Mouse (Mus musculus) neural tube, embryonic 11.5 days (tissue): ENCODE results near the gene Dmkn. TPM values are rescaled to one million over a fixed set of nuclear protein-coding genes. Genes with fewer than 3 reads are reported as not detected.

Experiments used
- ATAC-seq: fragments of 200-750 bp; cut with Nextera tagmentation; 2 replicates; pipeline ENCODE4 v1.8.0; 2017; ENCODE audit warnings: moderate number of reproducible peaks, mild to moderate bottlenecking, moderate TSS enrichment, moderate library complexity; ENCODE audit not compliant: insufficient read depth, low FRiP score, low TSS enrichment
- DNase-seq: peaks from one replicate; pipeline ENCODE4 v3.0.0-alpha.2; 2015; ENCODE audit warnings: low spot score
- H3K27ac ChIP-seq: fragments of 300-500 bp; sonication (generic); 2 replicates; pipeline ENCODE4 v1.5.1; 2014; ENCODE audit warnings: low read depth, mild to moderate bottlenecking, low read length
- H3K27me3 ChIP-seq: fragments of 300-500 bp; sonication (generic); 2 replicates; pipeline ENCODE4 v1.6.1; 2014; ENCODE audit warnings: mild to moderate bottlenecking, low read length, mixed read lengths; ENCODE audit not compliant: control insufficient read depth, insufficient read depth
- H3K36me3 ChIP-seq: fragments of 300-500 bp; sonication (generic); 2 replicates; pipeline ENCODE4 v1.6.1; 2014; ENCODE audit warnings: mild to moderate bottlenecking, low read length, moderate library complexity, mixed read lengths; ENCODE audit not compliant: control insufficient read depth, insufficient read depth
- H3K4me1 ChIP-seq: fragments of 300-500 bp; sonication (generic); 2 replicates; pipeline ENCODE4 v1.6.1; 2014; ENCODE audit warnings: low read length, mixed read lengths; ENCODE audit not compliant: control insufficient read depth, insufficient read depth
- H3K4me2 ChIP-seq: fragments of 300-500 bp; sonication (generic); 2 replicates; pipeline ENCODE4 v1.6.1; 2014; ENCODE audit warnings: low read depth, mild to moderate bottlenecking, moderate library complexity
- H3K4me3 ChIP-seq: fragments of 300-500 bp; sonication (generic); 2 replicates; pipeline ENCODE4 v1.5.1; 2014; ENCODE audit warnings: low read depth, low read length
- H3K9ac ChIP-seq: fragments of 300-500 bp; sonication (generic); 2 replicates; pipeline ENCODE4 v1.6.1; 2014; ENCODE audit warnings: mild to moderate bottlenecking, low read length
- H3K9me3 ChIP-seq: fragments of 300-500 bp; sonication (generic); 2 replicates; pipeline ENCODE4 v1.6.1; 2016; ENCODE audit warnings: low read length; ENCODE audit not compliant: control insufficient read depth
- WGBS: fragments of 180-500 bp; shearing (Covaris S2); extraction: QIAGEN DNeasy Blood & Tissue Kit; methylation state at CpG from one replicate; pipeline ENCODE4 v1.1.7; 2014; 5-methylcytosine and 5-hydroxymethylcytosine counted together
- polyA plus RNA-seq: library from polyadenylated mRNA; unstranded; fragments of >200 nt; fragmentation: Nextera tagmentation; extraction: Ambion mirVana; gene quantifications from 2 replicates; pipeline ENCODE4 v1.2.1, GENCODE M21; 2014

Dmkn gene
- polyA plus RNA-seq, 1 experiment from 2014 or later: not detected

DNA sequence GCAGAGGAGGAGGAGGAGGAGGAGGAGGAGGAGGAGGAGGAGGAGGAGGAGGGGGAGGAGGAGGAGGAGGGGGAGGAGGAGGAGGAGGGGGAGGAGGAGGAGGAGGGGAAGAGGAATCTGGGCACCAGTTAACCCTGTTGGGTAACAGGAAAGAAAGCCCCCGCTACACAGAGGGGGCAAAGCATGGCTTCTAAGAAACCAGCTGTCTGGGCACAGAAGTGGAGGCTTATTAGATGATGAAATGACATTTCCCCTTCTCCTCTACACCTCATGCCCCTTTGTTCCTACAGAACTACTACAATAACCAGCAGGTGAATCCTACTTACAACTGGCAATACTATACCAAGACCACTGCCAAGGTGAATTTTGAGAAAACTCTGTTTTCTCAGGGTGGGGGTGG lies 14.4 kb downstream of the Dmkn start:
- DNase-seq: no peak
- ATAC-seq: no peak
- WGBS: 82% methylated on average over 1 of the region's 1 CpGs
- Histone ChIP-seq H3K9me3 (no peaks in the 10 kb centered on the region), H3K9ac (no peak overlapping the region), H3K4me1 (no peaks in the 10 kb centered on the region), H3K27ac (no peak overlapping the region), H3K4me3 (no peak overlapping the region), H3K4me2 (no peak overlapping the region), H3K27me3 (no peaks in the 10 kb centered on the region), H3K36me3 (no peaks in the 10 kb centered on the region)

DNA sequence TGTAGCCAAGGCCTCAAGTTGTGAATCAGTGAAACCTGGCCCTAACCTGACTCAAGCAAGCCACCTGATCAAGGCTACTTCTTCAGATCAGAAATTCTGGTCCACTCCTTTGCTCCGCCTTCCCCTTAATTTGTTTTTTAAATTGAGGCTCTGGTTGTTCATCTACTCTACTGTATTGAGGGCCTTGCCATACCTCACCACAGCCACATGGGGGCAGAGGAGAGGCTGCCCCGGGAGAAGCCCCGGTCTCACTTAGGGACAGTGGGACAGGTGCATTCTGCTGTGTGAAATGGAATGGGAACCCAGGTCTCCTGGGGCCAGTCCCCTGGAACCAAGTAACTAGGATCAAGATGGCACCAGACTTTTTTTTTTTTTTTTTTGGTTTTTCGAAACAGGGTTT lies 18.2 kb downstream of the Dmkn start:
- H3K9me3 ChIP-seq: no peaks in the 10 kb centered on the region
- 67% methylated on average over 4 of the region's 4 CpGs for WGBS
- no peaks in the 10 kb centered on the region for H3K36me3 ChIP-seq

DNA sequence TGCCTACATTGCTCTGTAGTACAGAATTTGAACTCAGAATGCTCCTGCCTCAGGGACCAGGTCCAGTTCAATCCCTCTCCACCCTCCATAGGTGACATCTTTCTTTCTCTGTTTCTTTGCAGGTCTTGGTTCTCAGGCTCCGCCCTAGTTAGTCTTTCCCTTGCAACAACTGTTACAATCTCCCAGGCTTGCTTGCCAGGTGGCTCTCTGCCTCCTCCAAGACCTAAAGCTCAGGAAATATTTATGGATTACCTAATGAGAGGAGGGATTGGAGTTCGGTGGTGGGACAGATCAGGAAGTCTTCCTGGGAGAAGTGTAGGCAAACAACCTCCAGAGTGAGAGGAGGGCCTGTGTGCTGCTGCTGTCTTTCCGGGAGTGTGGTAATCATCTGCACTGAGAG lies 19.1 kb downstream of the Dmkn start:
- H3K9me3 ChIP-seq: no peaks in the 10 kb centered on the region
- no peak overlapping the region for H3K4me2 ChIP-seq
- no peak overlapping the region for H3K27ac ChIP-seq
- H3K36me3 ChIP-seq: no peaks in the 10 kb centered on the region
- no peaks in the 10 kb centered on the region for H3K4me1 ChIP-seq
- H3K27me3 ChIP-seq: no peaks in the 10 kb centered on the region
- no peak overlapping the region for H3K9ac ChIP-seq
- ATAC-seq (no peak), DNase-seq (no peak)
- WGBS: 77% methylated on average over 3 of the region's 3 CpGs
- H3K4me3 ChIP-seq: no peak overlapping the region

More for the DNA sequence above, 18.2 kb downstream of the Dmkn start:
- DNase-seq (no peak), ATAC-seq (no peak)
- H3K27ac ChIP-seq: no peak overlapping the region
- H3K9ac ChIP-seq: no peak overlapping the region
- H3K4me2 ChIP-seq: no peak overlapping the region
- H3K4me3 ChIP-seq: no peak overlapping the region
- H3K4me1 ChIP-seq: no peaks in the 10 kb centered on the region
- no peaks in the 10 kb centered on the region for H3K27me3 ChIP-seq

DNA sequence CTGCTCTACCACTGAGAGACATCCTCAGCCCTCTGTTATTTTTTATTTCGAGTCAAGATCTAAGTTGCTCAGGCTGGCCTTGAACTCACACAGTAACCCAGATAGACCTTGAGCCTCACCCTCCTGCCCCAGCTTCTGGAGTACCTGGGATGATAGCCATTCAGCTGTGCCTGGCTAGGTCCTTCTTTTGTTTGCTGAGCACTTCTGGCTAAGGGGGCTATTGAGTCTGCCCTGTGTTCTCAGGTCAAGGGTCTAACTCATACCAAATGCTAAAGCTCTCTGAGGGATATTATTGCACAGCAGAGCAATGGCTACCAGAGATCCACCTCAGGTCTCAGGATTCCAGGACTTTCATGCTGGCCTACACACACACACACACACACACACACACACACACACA lies 21.6 kb downstream of the Dmkn start:
- WGBS: 56% methylated on average over 1 of the region's 1 CpGs

DNA sequence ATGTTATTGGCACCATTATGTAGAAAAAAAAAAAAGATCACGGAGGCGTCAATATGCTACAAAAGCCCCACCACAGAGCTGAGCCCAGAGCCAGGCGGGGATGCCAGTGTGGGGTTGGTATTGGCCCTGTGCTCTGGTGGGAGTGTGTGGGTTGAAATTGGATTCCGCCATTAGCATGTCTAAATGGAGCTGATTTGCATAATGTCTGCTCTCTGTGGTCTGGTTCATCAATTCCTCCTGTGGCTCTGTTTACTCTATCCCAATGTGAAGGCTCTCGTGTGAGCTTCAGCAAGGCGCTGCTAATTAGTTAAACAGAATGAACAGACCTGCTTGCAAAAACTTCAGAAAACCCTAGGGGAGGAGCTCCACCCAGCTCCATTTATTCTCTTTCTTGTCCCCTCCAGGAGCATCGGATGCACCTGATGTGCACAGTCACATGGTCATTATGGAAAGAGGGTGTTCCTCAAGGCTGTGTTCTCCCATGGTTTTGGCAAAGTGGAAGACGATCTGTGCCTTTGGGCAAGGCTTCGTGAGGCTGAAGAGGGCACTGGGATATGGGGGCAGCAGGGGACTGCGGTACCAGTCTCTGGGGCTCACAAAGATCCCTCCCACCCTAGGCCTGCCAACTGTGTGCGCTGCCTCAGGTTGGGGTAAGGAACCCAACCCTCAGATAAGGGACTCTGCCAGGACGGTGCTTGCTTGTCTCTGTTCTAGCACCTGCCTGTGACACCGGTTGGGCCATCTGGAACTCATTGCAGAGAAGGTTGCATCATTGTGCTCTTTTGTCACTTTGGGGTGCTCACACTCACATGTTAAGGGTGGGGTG lies 22.4 kb downstream of the Dmkn start:
- no peak overlapping the region for H3K4me2 ChIP-seq
- WGBS: 65% methylated on average over 13 of the region's 13 CpGs
- H3K9me3 ChIP-seq: no peaks in the 10 kb centered on the region
- H3K36me3 ChIP-seq: no peaks in the 10 kb centered on the region
- no peaks in the 10 kb centered on the region for H3K4me1 ChIP-seq
- H3K27ac ChIP-seq: no peak overlapping the region
- no peak overlapping the region for H3K9ac ChIP-seq
- H3K4me3 ChIP-seq: no peak overlapping the region
- DNase-seq (no peak), ATAC-seq (no peak)
- no peaks in the 10 kb centered on the region for H3K27me3 ChIP-seq

More for the DNA sequence above, 21.6 kb downstream of the Dmkn start:
- Histone ChIP-seq H3K9ac (no peak overlapping the region), H3K27ac (no peak overlapping the region), H3K4me3 (no peak overlapping the region), H3K9me3 (no peaks in the 10 kb centered on the region), H3K27me3 (no peaks in the 10 kb centered on the region), H3K4me2 (no peak overlapping the region), H3K36me3 (no peaks in the 10 kb centered on the region), H3K4me1 (no peaks in the 10 kb centered on the region)
- ATAC-seq: no peak
- DNase-seq: no peak

DNA sequence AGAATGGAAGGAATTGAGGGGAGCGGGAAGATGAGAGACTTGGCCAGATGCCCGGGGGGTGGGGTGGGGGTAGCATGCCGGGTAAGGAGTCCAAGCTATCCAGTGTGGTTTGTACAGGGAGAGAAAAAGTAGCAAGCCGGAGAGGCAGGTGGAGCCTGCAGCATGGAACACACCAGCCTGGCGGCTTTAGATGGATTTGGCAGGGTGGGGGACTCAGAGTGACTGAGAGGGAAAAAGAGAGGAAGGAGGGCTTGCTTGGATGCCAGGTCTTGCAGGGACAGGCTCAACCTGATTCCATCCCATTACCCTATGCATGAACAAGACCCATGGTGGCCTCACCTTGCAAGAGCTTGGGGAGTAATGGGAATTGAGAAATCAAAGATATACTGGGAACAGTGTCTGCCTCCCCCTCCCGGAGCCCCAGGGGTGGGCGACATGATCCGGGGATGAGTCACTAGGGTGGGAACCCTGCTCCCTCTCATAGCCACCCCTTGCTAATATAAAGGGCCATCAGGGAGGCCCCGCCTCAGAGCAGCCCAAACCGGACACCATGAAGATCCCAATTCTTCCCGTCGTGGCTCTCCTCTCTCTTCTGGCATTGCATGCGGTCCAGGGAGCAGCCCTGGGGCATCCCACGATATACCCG lies 23.9 kb downstream of the Dmkn start, which contains the start of gene Krtdap:
Gene Krtdap (plus strand): TSS at position 520 of the 646 bp plus-strand sequence.
- no peak within 1 kb of the TSS for H3K9ac ChIP-seq
- no peak within 1 kb of the TSS for H3K27ac ChIP-seq
- no peaks in the 10 kb centered on the region for H3K27me3 ChIP-seq
- WGBS: 53% methylated on average over 15 of the region's 15 CpGs
- no peak within 1 kb of the TSS for H3K4me3 ChIP-seq
- no peaks in the 10 kb centered on the region for H3K9me3 ChIP-seq
- DNase-seq (no peak), ATAC-seq (no peak)
- H3K4me2 ChIP-seq: no peak within 1 kb of the TSS
- H3K4me1 ChIP-seq: no peaks in the 10 kb centered on the region
- H3K36me3 ChIP-seq: no peaks in the 10 kb centered on the region

DNA sequence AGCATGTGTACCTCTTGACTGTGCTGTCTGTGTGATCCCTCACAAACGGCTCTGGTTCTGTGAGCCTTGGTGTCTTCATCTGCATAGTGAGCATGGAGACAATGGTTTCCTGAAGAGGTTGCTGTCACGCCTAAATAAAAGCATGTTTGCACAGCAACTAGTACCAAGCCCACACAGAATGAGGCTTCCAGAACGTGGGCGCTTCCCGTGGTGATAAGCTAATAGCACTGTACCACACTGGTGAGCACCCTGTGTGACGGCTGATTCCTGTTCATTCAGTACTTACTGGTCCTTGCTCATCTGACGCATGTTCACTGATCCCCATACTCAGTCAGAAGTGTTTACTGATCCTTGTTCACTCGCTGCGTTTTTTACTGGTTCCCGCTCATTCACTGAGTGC lies 26.6 kb downstream of the Dmkn start:
- Histone ChIP-seq H3K4me1 (no peaks in the 10 kb centered on the region), H3K4me2 (no peak overlapping the region), H3K9ac (no peak overlapping the region), H3K27ac (no peak overlapping the region), H3K9me3 (no peaks in the 10 kb centered on the region), H3K4me3 (no peak overlapping the region), H3K36me3 (no peaks in the 10 kb centered on the region), H3K27me3 (no peaks in the 10 kb centered on the region)
- no peak for ATAC-seq
- DNase-seq: no peak
- WGBS: 87% methylated on average over 10 of the region's 10 CpGs

DNA sequence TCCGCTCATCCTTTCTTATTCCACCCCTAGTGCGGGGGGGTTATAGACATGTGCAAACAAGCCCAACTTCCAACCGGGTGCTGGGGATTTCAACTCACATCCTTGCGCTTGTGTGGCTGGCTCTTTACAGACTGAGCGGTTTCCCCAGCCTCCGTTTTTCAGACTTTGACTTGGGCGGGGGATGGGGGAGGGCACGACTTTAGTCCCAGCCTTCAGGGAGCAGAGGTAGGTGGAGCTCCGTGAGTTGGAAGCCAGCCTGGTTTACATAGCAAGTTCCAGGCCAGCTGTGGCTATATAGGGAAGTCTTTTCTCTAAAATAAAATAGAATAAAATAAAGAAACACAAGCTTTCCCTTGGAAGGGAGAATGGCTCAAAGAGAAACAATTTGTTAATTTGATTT lies 28.4 kb downstream of the Dmkn start:
- no peaks in the 10 kb centered on the region for H3K4me1 ChIP-seq
- ATAC-seq (no peak), DNase-seq (no peak)
- no peak overlapping the region for H3K27ac ChIP-seq
- H3K27me3 ChIP-seq: no peaks in the 10 kb centered on the region
- H3K4me3 ChIP-seq: no peak overlapping the region
- H3K36me3 ChIP-seq: no peaks in the 10 kb centered on the region
- no peak overlapping the region for H3K4me2 ChIP-seq
- no peaks in the 10 kb centered on the region for H3K9me3 ChIP-seq
- H3K9ac ChIP-seq: no peak overlapping the region
- 25% methylated on average over 9 of the region's 9 CpGs for WGBS

DNA sequence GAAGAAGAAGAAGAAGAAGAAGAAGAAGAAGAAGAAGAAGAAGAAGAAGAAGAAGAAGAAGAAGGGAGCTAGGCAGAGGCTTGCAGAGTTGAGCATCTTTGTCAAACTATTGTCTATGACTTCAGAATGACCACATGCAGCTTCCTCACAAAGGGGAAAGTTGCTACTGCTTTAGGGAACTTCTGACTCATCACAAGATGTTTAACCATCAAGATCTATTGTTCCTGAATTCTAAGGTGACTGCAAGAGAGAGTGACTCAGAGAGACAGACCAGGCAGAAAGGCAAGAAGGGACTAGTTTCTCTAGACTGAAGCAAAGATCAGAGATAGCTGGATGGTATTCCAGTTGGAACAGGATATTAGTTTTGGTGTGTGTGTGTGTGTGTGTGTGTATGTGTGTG lies 31.4 kb downstream of the Dmkn start:
- Histone ChIP-seq H3K27me3 (no peaks in the 10 kb centered on the region), H3K27ac (no peak overlapping the region), H3K4me1 (no peaks in the 10 kb centered on the region), H3K9me3 (no peaks in the 10 kb centered on the region), H3K4me2 (no peak overlapping the region), H3K4me3 (no peak overlapping the region), H3K9ac (no peak overlapping the region), H3K36me3 (no peaks in the 10 kb centered on the region)
- ATAC-seq: no peak
- no peak for DNase-seq
